Mouse (Mus musculus): ENCODE results near the gene Dlgap3. TPM values are rescaled to one million over a fixed set of nuclear protein-coding genes. Genes with fewer than 3 reads are reported as not detected.

Dlgap3 gene
- total RNA-seq, 2 experiments from 2014 or later = 401 to 410 TPM

DNA sequence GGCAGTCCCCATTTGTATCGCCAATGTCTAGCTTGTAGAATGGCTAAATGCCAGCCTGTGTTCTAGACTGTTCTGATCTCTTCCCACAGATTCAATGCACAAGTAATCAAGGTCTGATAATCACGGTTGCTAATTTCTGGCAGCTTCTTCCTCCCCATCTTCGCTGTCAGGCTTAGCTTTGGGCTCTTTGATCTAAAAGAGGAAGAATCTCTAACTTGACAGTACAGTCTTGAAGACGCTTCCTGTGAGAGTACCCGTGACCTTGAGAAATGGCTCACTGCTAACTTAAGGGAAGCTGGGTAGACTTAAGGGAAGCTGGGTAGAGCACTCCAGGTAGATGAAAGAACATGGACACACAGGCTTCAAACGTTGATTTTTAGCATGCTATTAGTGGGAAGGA, 73.7 kb downstream of the Dlgap3 start:
- intact Hi-C loops (cut with DNase I) = loop anchor here (5.0 to 10.0 kb wide), 2 partner anchors 165 to 208 kb away; partner anchors contain the start of gene Zmym6
- DNase-seq (ENCODE audit: low spot score in 2 of 2) = no peak

- DNase-seq (ENCODE audit: low spot score in 2 of 2) = peak; percentile 98 to 100
- intact Hi-C loops (cut with DNase I) = loop anchor here (5.0 to 10.0 kb wide), 2 partner anchors 166 to 209 kb away; partner anchors contain the start of gene Zmym6
These were observed 74.5 kb downstream of the Dlgap3 start, which contains the start of gene Smim12 for GRCm38 (mm10) chr4:127243552-127243951. Gene Smim12, plus strand, starts transcription at chr4:127243784.

- DNase-seq (ENCODE audit: low spot score in 2 of 2) = no peak
- intact Hi-C loops (cut with DNase I) = loop anchor here (5.0 to 10.0 kb wide), 2 partner anchors 167 to 209 kb away; partner anchors contain the start of gene Zmym6
These were observed 74.9 kb downstream of the Dlgap3 start for GRCm38 (mm10) chr4:127243953-127244352.

- intact Hi-C loops (cut with DNase I) = loop anchor here (2.0 to 10.0 kb wide), 2 partner anchors 69 to 215 kb away; no protein-coding TSS in a partner anchor
- peak; percentile 99 for DNase-seq (ENCODE audit: low spot score in 2 of 2)
These were observed 80.8 kb downstream of the Dlgap3 start for GRCm38 (mm10) chr4:127249701-127250349.

DNA sequence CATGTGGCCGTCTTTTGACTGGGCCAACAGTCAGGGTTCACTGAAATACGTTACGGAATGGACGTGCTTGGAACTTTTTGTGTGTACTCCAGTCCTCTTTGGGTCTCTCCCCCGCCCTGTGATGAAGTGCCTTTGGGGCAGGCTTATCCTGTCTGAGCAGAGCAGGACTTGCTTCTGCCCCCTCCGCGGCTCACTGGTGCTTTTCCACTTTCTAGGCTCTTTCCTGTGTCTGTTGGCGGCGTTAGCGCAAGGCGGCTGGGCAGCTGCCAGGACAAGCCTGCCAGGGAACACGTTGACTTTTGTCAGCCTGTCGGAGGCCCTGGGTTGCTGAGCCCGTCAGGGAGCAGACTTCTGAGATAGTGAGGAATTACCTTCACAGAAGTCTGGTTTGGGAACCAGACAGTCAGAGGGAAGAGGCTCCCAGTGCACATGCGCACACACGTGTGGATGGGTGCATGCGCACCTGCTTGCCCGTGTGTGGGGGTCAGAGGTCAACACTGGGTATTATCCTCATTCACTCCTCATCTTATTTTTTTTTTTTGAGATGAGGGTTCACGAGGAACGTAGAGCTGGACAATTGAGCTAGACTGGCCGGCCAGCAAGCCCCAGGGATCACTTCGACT, 83.1 kb downstream of the Dlgap3 start:
- intact Hi-C loops (cut with DNase I) = loop anchor here (2.0 kb wide), 1 partner anchor 67 kb away; no protein-coding TSS in a partner anchor
- DNase-seq (ENCODE audit: low spot score in 2 of 2) = peak in 1 of 2 experiments; percentile 56

GRCm38 (mm10) chr4:127256739-127257138, 87.7 kb downstream of the Dlgap3 start:
- no peak for DNase-seq (ENCODE audit: low spot score in 2 of 2)
- intact Hi-C loops (cut with DNase I) = no loop called here

DNA sequence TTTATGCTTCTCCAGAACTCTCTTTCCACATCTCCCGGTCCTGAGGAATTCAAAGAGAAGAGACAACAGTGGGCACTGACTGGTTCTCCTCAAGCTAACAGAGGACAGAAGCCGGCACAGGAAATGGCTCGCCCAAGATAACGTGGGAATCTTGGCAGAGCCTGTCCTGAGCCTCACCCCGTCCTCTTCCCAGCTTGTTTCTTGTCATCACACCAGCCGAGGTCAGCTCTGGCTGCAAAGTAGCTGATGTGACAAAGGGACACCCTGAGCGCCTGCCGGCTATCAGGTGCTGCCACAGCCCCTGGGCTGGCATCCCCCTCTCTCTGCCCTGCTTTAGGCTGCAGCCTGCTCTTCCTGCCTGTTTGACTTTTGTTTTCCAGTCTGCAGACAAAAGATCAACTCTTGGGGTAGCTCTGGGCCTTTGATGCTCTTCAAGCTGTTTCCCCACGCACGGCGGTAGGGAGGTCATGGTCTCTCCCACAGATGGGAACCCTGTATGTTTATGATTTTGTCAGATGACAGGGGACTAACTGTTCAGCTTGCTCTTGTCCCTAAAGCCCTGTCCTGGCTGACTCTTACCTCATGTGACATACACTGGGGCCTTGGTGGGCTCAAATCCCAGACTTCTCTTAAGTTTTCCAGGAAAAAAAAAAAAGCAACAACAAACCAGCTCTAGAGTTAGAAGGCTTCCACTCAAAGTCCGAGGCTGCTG, 89.3 kb downstream of the Dlgap3 start:
- intact Hi-C loops (cut with DNase I) = no loop called here
- no peak for DNase-seq (ENCODE audit: low spot score in 2 of 2)

DNA sequence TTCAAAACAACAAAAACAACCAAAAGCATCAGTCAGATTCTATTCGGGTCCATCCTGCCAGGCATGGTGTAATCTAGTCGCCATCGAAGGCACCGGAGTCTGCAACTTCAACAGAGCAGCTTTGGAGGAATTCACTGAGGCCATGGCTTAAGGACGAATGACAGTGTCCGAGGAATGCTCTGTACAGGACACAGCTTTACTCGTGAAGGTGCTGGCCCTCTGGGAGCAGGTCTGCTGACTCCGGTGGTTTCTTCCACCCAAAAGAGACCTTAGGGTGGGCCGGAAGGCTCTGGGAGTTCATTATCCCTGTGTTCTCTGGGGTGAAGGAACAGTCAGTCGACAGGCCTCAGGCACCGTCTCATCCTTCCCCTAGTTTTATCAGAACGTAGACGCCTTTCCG, 92.6 kb downstream of the Dlgap3 start:
- intact Hi-C loops (cut with DNase I) = no loop called here
- DNase-seq (ENCODE audit: low spot score in 2 of 2) = no peak

GRCm38 (mm10) chr4:127263438-127264182, 94.6 kb downstream of the Dlgap3 start:
- no peak for DNase-seq (ENCODE audit: low spot score in 2 of 2)
- intact Hi-C loops (cut with DNase I) = no loop called here

GRCm38 (mm10) chr4:127264183-127264554, 95.2 kb downstream of the Dlgap3 start:
- DNase-seq (ENCODE audit: low spot score in 2 of 2) = no peak

GRCm38 (mm10) chr4:127278451-127279001, 109.5 kb downstream of the Dlgap3 start:
- intact Hi-C loops (cut with DNase I) = no loop called here
- no peak for DNase-seq (ENCODE audit: low spot score in 2 of 2)

More at GRCm38 (mm10) chr4:127264183-127264554, 95.2 kb downstream of the Dlgap3 start:
- intact Hi-C loops (cut with DNase I) = no loop called here

DNA sequence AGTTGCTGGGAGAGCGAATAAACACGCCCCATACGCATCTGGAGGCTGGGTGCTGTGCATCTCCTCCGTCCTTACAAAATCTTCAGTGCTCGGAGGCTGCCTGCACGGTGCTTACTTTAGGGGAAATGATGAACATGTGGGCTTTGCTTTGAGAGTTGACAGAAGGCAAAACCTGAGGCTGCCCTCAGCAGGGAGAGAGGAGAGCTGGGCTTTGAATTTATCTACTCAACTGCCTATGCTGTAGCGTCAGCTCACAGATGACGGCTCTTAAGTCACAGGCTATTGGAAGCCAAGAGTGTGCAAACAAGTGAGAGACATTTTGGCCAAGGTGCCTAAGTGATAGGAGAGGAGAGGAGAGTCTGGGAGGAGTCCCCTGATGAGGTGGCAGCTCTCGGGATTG, 110.2 kb downstream of the Dlgap3 start:
- no peak for DNase-seq (ENCODE audit: low spot score in 2 of 2)
- intact Hi-C loops (cut with DNase I) = no loop called here

Other genes starting within 250 kb of the Dlgap3 start
- 10 to 100 TPM; 43.9 to 51.8 TPM for gene Zmym4, start 201.1 kb upstream of the Dlgap3 start, total RNA-seq (2021)
- 100 to 1,000 TPM; 260 to 278 TPM for gene Sfpq, start 147.9 kb upstream of the Dlgap3 start, total RNA-seq (2021)
- 10 to 100 TPM; 12.4 to 13.8 TPM for gene Zmym1, start 108.1 kb upstream of the Dlgap3 start, total RNA-seq (2021)
- 10 to 100 TPM; 30.6 to 30.7 TPM for gene Zmym6, start 91.8 kb upstream of the Dlgap3 start, total RNA-seq (2021)
- gene Tmem35b, start 45.5 kb upstream of the Dlgap3 start, total RNA-seq (2021) = 1 to 10 TPM; 3.8 to 4.0 TPM
- 10 to 100 TPM; 47.2 to 47.6 TPM for gene Smim12, start 74.6 kb downstream of the Dlgap3 start, total RNA-seq (2021)
- 1 to 10 TPM; 7.8 TPM for gene Gja4, start 144.8 kb downstream of the Dlgap3 start, total RNA-seq (2021)
- under 1 TPM; 0.22 to 0.30 TPM for gene Gjb3, start 161.6 kb downstream of the Dlgap3 start, total RNA-seq (2021)
- gene Gjb4, start 184.9 kb downstream of the Dlgap3 start, total RNA-seq (2021) = not detected
- not detected for gene Gjb5, start 189.0 kb downstream of the Dlgap3 start, total RNA-seq (2021)

Data from left cerebral cortex, postnatal 14 days (tissue).